Mouse (Mus musculus) heart, postnatal 14 days (tissue): ENCODE results near the gene Eif3l. TPM values are rescaled to one million over a fixed set of nuclear protein-coding genes. Genes with fewer than 3 reads are reported as not detected.
"Not testable (repeated sequence)": the region's sequence is repeated elsewhere in the genome, so short reads cannot be mapped to it uniquely, and the experiment has no call there.

Experiments
- DNase-seq, 2 experiments: peaks; one replicate each; pipeline ENCODE4 v3.0.0; 2021 to 2022
- intact Hi-C: fragments of 180-260 bp; cut with DNase I; formaldehyde crosslinking; loops from one replicate; pipeline ENCODE4 v1.15.1; 2025
- long read RNA-seq, 2 experiments: library from polyadenylated mRNA; stranded (forward); transcript quantifications; one replicate each; pipeline ENCODE4 v2.0.0; 2021
- total RNA-seq, 2 experiments: library from RNA; stranded (reverse); gene quantifications; 2 replicates each; pipeline ENCODE4 v1.2.3; 2021

The Eif3l gene
- total RNA-seq = 10 to 100 TPM; 73.8 to 81.1 TPM
- long read RNA-seq, experiment 1, transcript Eif3l-201 (13 exons, 1,942 nt) = major isoform, 181 of 208 reads
- long read RNA-seq, experiment 1, partial matches to known transcripts = 16 of 208 reads
- long read RNA-seq, experiment 1, other reads (novel, unspliced or antisense) = 11 of 208 reads
- long read RNA-seq, experiment 2, transcript Eif3l-201 (13 exons, 1,942 nt) = major isoform, 161 of 176 reads
- long read RNA-seq, experiment 2, partial matches to known transcripts = 9 of 176 reads
- long read RNA-seq, experiment 2, other reads (novel, unspliced or antisense) = 5 of 176 reads

GRCm38 (mm10) chr15:79074913-79075532 lies at the start of gene Eif3l:
Gene Eif3l (plus strand): TSS chr15:79075179.
- DNase-seq = peak; percentile 90 to 92
- intact Hi-C loops = loop anchor here (5.0 kb wide), 1 partner anchor 158 kb away; no protein-coding TSS in a partner anchor

DNA sequence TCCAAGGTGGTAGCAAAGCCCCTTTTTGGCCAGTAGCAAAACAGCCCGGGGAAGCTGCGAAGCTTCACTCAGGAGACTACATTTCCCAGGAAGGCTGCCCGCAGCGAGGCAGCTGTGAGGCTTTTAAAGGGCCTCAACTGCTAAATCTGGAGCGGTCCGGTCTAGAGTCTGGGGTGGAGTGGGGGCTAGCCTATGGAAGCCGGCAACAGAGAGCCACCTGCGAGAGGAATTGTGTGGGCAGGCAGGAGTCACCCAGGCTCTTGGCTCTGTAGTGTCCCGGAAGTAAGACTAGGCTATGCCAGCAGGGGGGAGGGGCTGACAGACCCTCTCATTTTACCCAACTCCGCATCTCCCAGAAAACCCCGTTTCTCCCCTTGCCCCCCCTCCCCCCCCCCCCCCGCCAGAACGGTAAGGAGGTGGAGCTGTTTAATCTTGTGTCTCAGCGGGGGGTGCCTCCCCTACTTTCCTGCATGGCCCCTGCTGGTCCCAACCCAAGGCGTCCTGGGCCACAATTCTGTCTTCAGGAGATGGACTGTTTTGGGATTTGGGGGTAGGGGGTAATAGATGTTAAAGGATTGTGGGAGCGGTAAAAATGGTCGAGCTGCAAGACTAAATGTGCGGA lies 49.2 kb upstream of the Eif3l start:
- intact Hi-C loops = loop anchor here (2.0 kb wide), 1 partner anchor 35 kb away; no protein-coding TSS in a partner anchor
- peak in 1 of 2 experiments; percentile 36 for DNase-seq

DNA sequence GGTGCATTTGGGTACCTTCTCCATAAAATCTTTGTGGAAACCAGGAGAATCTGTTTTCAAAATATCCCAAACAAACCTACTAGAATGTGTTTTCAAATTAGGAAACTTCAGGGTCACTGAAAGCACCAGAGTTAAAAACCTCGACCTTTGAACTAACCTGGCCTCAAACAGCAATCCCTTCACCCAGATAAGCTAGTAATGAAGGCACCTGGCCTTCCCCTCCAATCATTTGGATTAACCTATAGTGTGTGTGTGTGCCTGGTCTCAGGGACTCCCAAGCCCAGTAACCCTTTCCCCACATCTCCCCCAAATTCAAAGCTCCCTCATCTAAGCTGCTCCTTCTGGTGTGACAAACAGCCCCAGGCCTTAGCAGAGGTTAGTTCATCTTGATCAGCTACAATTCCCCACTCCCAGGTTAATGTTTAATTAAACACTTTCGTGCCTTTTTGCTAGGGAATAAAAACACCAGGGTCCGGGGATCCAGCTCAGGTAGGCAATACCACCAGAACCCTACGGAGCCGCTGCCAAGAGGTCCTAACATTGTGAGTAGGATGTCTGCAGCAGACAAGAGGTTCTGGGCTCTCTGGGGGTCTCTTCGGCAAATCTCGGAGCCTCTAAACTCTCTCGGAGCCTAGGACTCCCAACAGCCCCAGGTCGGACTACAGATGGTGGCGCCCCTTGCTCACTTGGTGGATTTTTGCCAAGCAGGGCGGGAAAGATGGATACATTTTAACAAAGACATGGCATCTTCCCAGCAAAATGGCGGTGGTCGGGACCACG lies 48.3 kb upstream of the Eif3l start:
- no peak for DNase-seq
- intact Hi-C loops = no loop called here

DNA sequence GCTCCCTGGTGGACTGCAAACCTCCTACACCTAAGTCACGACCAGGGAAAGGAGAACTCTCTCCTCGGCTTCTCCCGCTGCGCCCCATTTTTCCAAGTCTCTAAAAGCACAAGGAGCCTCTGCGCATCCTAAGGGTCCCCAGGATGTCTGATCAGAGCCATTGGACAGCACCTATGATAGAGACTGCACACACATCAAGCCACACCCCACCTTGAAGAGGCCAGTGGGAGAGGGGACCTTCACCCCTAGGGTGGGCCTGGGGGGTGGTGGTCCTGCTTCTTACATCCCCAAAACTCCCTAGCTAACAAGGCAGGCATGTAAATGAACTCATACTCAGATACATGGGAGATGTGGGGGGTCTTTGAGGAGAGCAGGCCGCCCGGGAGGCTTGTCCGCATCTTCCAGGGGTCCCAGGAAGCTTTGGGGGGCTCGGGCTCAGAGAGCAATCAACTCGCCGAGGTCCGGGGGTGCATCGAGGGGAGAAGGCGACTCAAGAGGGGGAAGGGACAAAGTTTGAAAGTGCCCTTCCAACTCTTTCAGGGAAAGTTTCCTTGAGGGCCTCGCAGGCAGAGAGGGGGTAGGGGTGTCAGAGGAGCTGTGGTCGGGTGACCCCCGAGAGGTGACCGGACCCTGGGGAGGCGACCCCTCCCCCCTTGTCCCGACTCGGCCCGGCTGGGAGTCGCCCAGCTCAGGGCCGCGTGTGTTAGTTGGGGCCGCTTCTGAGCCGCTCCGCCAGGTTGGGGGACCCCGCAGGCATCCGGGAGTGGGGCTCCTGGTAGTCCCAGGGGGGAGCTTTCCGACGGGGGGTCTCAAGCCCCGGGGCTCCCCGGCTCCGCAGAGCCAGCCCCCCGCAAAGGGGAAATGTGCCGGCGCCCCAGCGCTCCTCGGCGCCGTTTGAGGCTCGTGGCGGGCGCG lies 47.4 kb upstream of the Eif3l start:
- peak; percentile 54 to 66 for DNase-seq
- intact Hi-C loops = no loop called here

GRCm38 (mm10) chr15:79028237-79028738 lies 46.7 kb upstream of the Eif3l start, which contains the start of gene H1f0:
Gene H1f0 (plus strand): TSS chr15:79028450.
- peak; percentile 97 to 99 for DNase-seq
- intact Hi-C loops = no loop called here

DNA sequence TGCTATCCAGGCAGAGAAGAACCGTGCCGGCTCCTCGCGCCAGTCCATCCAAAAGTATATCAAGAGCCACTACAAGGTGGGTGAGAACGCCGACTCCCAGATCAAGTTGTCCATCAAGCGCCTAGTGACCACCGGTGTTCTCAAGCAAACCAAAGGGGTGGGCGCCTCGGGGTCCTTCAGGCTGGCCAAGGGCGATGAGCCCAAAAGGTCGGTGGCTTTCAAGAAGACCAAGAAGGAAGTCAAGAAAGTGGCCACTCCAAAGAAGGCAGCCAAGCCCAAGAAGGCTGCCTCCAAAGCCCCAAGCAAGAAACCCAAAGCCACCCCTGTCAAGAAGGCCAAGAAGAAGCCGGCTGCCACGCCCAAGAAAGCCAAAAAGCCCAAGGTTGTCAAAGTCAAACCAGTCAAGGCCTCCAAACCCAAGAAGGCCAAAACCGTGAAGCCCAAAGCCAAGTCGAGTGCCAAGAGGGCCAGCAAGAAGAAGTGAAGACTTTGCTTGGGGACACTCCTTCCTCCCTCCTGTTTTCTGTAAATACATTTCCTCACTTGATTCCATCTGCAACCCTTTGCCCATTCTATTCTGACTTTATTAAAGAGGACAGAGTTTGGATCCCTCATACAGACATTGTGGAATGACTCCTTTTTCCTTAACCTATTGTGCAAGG lies 46.0 kb upstream of the Eif3l start:
- DNase-seq = peak in 1 of 2 experiments; percentile 35
- intact Hi-C loops = no loop called here

- no peak for DNase-seq
- intact Hi-C loops = no loop called here
Observed at GRCm38 (mm10) chr15:79029519-79030241, 45.3 kb upstream of the Eif3l start.

DNA sequence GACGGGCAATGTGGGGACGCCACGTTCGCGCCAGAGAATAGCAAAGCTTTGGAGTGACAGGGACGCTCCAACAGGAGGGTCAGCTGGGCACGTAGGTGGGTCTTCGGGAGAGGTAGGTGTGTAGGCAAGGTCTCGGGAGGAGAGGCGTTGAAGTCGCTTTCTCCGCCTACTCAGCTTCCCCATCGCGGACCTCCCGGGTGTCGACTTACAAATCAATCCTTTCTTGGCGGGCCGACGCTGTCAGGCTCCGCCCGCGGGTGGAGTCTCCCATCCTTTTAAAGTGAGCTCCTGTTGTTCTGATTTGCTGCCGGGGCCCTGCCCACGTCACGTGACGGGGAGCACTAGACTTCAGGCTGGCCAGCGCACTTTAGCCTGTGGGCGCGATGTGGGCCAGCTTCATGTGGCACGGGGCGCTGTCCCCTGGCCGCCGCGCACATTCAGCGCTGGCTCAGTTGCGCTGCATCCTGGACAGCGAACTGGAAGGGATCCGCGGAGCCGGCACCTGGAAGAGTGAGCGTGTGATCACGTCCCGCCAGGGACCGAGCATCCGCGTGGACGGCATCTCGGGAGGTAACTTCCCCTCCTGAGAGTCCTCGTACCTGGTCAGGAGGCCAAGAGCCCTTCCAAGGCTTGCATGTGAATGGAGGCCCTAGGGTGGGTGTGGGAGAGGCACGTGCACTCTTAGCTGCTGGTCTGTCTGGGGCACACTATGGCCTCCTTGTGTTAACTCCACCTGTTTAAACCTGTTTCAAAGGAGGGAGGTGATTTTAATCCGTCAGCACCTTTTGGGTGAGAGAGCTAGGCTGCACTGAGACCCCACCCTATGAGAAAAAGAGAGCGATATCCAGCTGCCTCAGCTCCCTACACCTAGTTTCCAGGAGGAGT lies 44.2 kb upstream of the Eif3l start:
- intact Hi-C loops = no loop called here
- DNase-seq = peak; percentile 86 to 90

- DNase-seq, intact Hi-C loops: not testable (repeated sequence)
Observed at GRCm38 (mm10) chr15:79031908-79032307, 43.1 kb upstream of the Eif3l start.

GRCm38 (mm10) chr15:79037913-79038328 lies 37.1 kb upstream of the Eif3l start:
- intact Hi-C loops = loop anchor here (1.0 to 5.0 kb wide), 3 partner anchors 34 to 110 kb away; no protein-coding TSS in a partner anchor

DNA sequence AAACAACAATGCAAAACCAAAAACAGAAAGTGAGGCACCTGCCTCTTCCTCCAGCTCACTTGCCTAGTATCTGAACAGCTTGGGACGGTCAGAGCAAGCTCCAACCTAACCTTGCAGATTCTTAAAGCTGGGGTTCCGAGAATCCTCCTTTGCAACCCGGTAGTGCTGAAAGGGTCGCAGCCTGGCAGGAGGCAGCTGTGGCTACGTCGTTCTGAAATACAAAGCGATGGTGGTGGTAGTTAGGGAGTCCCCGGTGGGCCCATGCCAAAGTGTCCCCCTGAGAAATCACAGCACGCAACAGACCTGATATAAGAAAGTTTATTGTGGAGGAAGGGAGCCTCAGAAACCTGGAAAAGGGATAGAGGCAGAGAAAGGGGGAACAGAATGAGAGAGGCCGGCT lies 36.6 kb upstream of the Eif3l start:
- intact Hi-C loops = loop anchor here (1.0 to 5.0 kb wide), 3 partner anchors 34 to 110 kb away; no protein-coding TSS in a partner anchor
- DNase-seq = no peak

More at GRCm38 (mm10) chr15:79037913-79038328, 37.1 kb upstream of the Eif3l start:
- peak; percentile 85 to 88 for DNase-seq

GRCm38 (mm10) chr15:79038853-79039252 lies 36.1 kb upstream of the Eif3l start:
- intact Hi-C loops = loop anchor here (1.0 to 5.0 kb wide), 3 partner anchors 33 to 109 kb away; no protein-coding TSS in a partner anchor
- DNase-seq = peak; percentile 73 to 83

DNA sequence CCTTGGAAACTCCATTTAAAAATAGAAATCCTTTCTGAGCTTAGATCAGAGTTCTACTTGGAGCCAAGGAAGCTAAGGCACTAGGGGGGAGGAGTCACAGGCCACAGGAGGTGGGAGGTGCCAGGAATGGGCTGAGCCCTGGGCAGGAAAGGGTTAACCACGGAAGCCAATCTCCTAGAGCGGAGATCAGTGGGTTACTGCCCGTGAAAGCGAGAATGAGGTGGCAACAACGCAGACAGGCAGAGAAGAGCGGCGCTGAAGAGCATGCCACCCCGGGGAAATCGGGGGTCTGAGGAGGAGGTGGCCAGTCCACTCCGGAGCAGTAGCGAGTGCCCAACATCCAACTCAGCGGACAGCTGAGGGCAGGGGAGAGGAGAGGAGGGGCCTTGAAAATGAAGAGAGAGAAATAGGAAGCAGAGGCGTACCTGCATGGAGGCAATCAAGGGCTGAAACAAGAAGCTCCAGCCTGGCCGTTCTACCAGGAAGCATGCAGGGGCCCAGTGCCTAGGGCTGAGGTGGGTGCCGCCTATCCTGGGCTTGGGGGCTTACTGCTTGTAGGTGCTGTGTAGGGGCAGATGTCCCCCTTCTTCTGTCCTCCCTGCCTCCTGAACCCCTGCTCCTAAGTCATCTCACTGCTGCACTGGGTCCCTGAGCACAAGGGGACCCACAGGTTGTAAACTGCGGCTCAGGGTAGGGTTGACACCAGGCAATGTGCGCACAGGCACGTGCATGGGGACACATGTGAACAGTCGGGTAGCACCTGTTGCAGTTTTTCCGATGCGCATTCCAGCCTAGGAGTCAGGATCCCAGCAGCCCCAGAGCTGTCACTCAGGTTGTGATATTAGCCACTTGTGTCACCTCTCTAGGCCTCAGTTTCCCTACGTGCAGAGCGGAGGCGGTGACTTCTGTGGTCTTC lies 34.2 kb upstream of the Eif3l start:
- DNase-seq = no peak
- intact Hi-C loops = no loop called here

DNA sequence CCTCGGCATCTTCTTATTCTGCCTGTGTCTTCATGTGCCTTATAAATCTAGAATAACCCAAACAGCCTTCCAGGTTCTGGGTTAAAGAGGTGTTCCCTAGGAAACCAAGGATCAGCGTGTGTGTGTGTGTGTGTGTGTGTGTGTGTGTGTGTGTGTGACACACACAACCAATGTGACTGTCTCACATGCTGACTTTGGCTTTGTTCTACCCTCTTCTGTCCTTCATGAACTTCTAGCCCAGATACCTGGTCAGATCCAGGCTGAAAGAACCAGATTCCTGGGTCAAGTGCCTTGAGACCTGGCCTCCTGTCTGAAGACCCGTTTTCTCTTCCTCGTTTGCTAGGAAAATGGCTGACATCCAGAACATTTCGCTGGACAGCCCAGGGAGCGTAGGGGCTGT lies 33.4 kb upstream of the Eif3l start, which contains the start of gene Galr3:
Gene Galr3, plus strand, starts transcription at position 301 of the 400 bp plus-strand sequence.
- intact Hi-C loops = no loop called here
- DNase-seq = no peak

- no peak for DNase-seq
- intact Hi-C loops = no loop called here
Observed at GRCm38 (mm10) chr15:79042721-79043491, 32.1 kb upstream of the Eif3l start.
